Mouse (Mus musculus) hindbrain, embryonic 15.5 days (tissue): ENCODE measurements at regions not wholly inside any gene's neighbourhood (a gene's known extent, or its start where the extent isn't known, plus 50 kb on each side); places are given as distances from the start of the nearest gene placed in this dataset.

Experiments
- ATAC-seq: fragments of 200-750 bp; cut with Nextera tagmentation; 2 replicates; pipeline ENCODE4 v1.8.0; 2017; ENCODE audit warnings: low read depth, moderate number of reproducible peaks, moderate TSS enrichment; ENCODE audit not compliant: low FRiP score
- H3K27ac ChIP-seq: fragments of 300-500 bp; sonication (generic); replicated peaks from 2 replicates; pipeline ENCODE4 v1.5.1; 2015; ENCODE audit warnings: mild to moderate bottlenecking, inconsistent platforms
- H3K27me3 ChIP-seq: fragments of 300-500 bp; sonication (generic); 2 replicates; pipeline ENCODE4 v1.6.1; 2015; ENCODE audit warnings: control low read depth, inconsistent platforms
- H3K36me3 ChIP-seq: fragments of 300-500 bp; sonication (generic); 2 replicates; pipeline ENCODE4 v1.6.1; 2015; ENCODE audit warnings: control low read depth, inconsistent platforms
- H3K4me1 ChIP-seq: fragments of 300-500 bp; sonication (generic); replicated peaks from 2 replicates; pipeline ENCODE4 v1.6.1; 2015; ENCODE audit warnings: control low read depth, inconsistent platforms
- H3K4me2 ChIP-seq: fragments of 300-500 bp; sonication (generic); 2 replicates; pipeline ENCODE4 v1.6.1; 2015; ENCODE audit warnings: moderate library complexity, mild to moderate bottlenecking, inconsistent platforms
- H3K4me3 ChIP-seq: fragments of 300-500 bp; sonication (generic); 2 replicates; pipeline ENCODE4 v1.5.1; 2015; ENCODE audit warnings: mild to moderate bottlenecking, inconsistent platforms
- H3K9ac ChIP-seq: fragments of 300-500 bp; sonication (generic); 2 replicates; pipeline ENCODE4 v1.6.1; 2015; ENCODE audit warnings: inconsistent platforms
- H3K9me3 ChIP-seq: fragments of 300-500 bp; sonication (generic); 2 replicates; pipeline ENCODE4 v1.6.1; 2016; ENCODE audit warnings: control low read depth, inconsistent platforms
- WGBS: fragments of 180-500 bp; shearing (Covaris S2); methylation state at CpG from one replicate; pipeline ENCODE4 v1.1.7; 2015; 5-methylcytosine and 5-hydroxymethylcytosine counted together

DNA sequence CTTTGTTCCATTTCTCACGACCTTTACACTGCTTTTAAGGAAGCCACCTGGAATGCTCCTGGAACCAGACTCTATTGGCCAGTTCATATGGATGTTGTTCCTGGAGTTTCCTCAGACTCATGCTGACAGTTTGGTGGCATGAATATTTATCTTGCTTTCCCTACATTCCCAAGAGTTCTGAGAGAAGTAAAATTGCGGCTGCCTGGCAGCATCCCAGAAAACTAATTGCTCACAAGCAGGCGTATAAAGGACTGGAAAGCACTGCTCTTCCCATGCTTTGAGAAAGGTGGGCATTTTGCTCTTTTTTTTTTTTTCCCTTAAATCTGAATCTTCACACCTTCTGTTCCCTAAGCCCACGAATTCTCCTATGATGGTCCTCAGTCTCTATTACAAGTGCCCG is 283.7 kb upstream of the Ano5 start:
- 60% methylated on average over 5 of the region's 5 CpGs for WGBS
- no peaks in the 10 kb centered on the region for H3K9me3 ChIP-seq
- H3K27me3 ChIP-seq: no peaks in the 10 kb centered on the region

GRCm38 (mm10) chr7:51234616-51235015 is 276.2 kb upstream of the Ano5 start:
- 77% methylated on average over 4 of the region's 4 CpGs for WGBS
- no peak for ATAC-seq

More for the DNA sequence above, 283.7 kb upstream of the Ano5 start:
- H3K4me2 ChIP-seq: no peak overlapping the region
- H3K4me1 ChIP-seq: 0 out of 2 replicates have a peak, but pooled peaks cover 3% of the 10 kb centered on the region
- H3K36me3 ChIP-seq: no peaks in the 10 kb centered on the region
- H3K9ac ChIP-seq: no peak overlapping the region
- H3K4me3 ChIP-seq: no peak overlapping the region
- no peak for ATAC-seq
- no peak overlapping the region for H3K27ac ChIP-seq

DNA sequence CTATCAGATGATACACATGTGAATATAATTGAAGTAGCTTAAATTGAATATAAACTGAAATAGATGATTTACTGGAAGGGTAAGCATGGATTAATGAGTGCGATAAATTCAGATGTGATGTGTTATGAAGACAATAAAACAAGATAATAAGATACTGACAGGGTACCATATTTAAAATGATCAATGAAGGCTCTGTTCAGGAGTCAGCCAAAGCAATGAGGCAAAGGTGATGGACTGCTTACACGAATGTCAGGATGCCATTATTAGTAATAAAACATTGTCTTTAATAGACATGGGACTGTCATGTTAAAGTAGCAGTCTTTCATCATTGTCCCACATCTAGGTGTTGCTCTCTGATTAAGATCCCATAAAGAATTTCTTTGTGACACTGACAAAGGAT is 263.1 kb upstream of the Ano5 start:
- H3K4me1 ChIP-seq: no peaks in the 10 kb centered on the region
- 78% methylated on average over 2 of the region's 2 CpGs for WGBS
- H3K27me3 ChIP-seq: no peaks in the 10 kb centered on the region
- no peaks in the 10 kb centered on the region for H3K36me3 ChIP-seq
- no peak overlapping the region for H3K4me2 ChIP-seq
- H3K27ac ChIP-seq: no peak overlapping the region
- H3K9ac ChIP-seq: no peak overlapping the region
- H3K9me3 ChIP-seq: no peaks in the 10 kb centered on the region
- H3K4me3 ChIP-seq: no peak overlapping the region
- no peak for ATAC-seq

More at GRCm38 (mm10) chr7:51234616-51235015, 276.2 kb upstream of the Ano5 start:
- Histone ChIP-seq H3K4me1 (no peaks in the 10 kb centered on the region), H3K4me3 (no peak overlapping the region), H3K27me3 (no peaks in the 10 kb centered on the region), H3K36me3 (no peaks in the 10 kb centered on the region), H3K9ac (no peak overlapping the region), H3K27ac (no peak overlapping the region), H3K4me2 (no peak overlapping the region), H3K9me3 (no peaks in the 10 kb centered on the region)

GRCm38 (mm10) chr7:51254461-51254860 is 256.4 kb upstream of the Ano5 start:
- Histone ChIP-seq H3K27me3 (no peaks in the 10 kb centered on the region), H3K4me1 (no peaks in the 10 kb centered on the region), H3K27ac (no peak overlapping the region), H3K4me3 (no peak overlapping the region), H3K4me2 (no peak overlapping the region), H3K9me3 (no peaks in the 10 kb centered on the region), H3K36me3 (no peaks in the 10 kb centered on the region), H3K9ac (no peak overlapping the region)
- 61% methylated on average over 2 of the region's 2 CpGs for WGBS
- no peak for ATAC-seq

- no peaks in the 10 kb centered on the region for H3K9me3 ChIP-seq
- H3K4me1 ChIP-seq: no peaks in the 10 kb centered on the region
- ATAC-seq: no peak
- H3K4me2 ChIP-seq: no peak overlapping the region
- H3K27me3 ChIP-seq: no peaks in the 10 kb centered on the region
- H3K4me3 ChIP-seq: no peak overlapping the region
- WGBS: 46% methylated on average over 2 of the region's 2 CpGs
- no peak overlapping the region for H3K27ac ChIP-seq
- no peaks in the 10 kb centered on the region for H3K36me3 ChIP-seq
- no peak overlapping the region for H3K9ac ChIP-seq
Measured at GRCm38 (mm10) chr7:51259160-51259831, 251.5 kb upstream of the Ano5 start.

- ATAC-seq: no peak
- WGBS: 60% methylated on average over 4 of the region's 4 CpGs
Measured at GRCm38 (mm10) chr7:51264166-51264565, 246.7 kb upstream of the Ano5 start.

GRCm38 (mm10) chr7:51265896-51266295 is 244.9 kb upstream of the Ano5 start:
- Histone ChIP-seq H3K9ac (no peak overlapping the region), H3K4me3 (no peak overlapping the region), H3K4me2 (no peak overlapping the region), H3K4me1 (no peaks in the 10 kb centered on the region), H3K9me3 (no peaks in the 10 kb centered on the region), H3K36me3 (no peaks in the 10 kb centered on the region), H3K27ac (no peak overlapping the region), H3K27me3 (no peaks in the 10 kb centered on the region)
- WGBS: 71% methylated on average over 1 of the region's 1 CpGs
- no peak for ATAC-seq

More at GRCm38 (mm10) chr7:51264166-51264565, 246.7 kb upstream of the Ano5 start:
- Histone ChIP-seq H3K27me3 (no peaks in the 10 kb centered on the region), H3K9ac (no peak overlapping the region), H3K4me3 (no peak overlapping the region), H3K4me2 (no peak overlapping the region), H3K36me3 (no peaks in the 10 kb centered on the region), H3K27ac (no peak overlapping the region), H3K4me1 (no peaks in the 10 kb centered on the region), H3K9me3 (no peaks in the 10 kb centered on the region)

DNA sequence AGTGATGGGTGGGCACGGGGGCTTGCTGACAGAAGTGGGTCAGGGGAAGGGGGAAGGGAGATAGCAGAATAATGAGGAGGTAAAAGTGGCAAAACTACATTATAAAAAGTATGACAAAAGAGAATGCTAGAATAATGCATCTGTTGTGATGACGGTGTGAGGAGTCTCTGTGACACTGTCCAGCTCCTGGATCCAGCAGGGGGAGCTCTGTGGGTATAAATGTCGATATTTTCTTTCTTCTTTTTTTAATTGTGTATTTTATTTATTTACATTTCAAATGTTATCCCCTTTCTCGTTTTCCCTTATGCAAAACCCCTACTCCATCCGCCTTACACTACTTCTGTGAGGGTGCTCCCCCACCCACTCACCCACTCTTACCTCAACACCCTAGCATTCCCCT is 243.9 kb upstream of the Ano5 start:
- Histone ChIP-seq H3K27ac (no peak overlapping the region), H3K9ac (no peak overlapping the region), H3K36me3 (no peaks in the 10 kb centered on the region), H3K4me2 (no peak overlapping the region), H3K4me1 (no peaks in the 10 kb centered on the region), H3K9me3 (no peaks in the 10 kb centered on the region), H3K4me3 (no peak overlapping the region), H3K27me3 (no peaks in the 10 kb centered on the region)
- WGBS: 70% methylated on average over 5 of the region's 5 CpGs
- no peak for ATAC-seq

GRCm38 (mm10) chr7:51268743-51269142 is 242.1 kb upstream of the Ano5 start:
- no peak overlapping the region for H3K27ac ChIP-seq
- no peak overlapping the region for H3K9ac ChIP-seq
- H3K36me3 ChIP-seq: no peaks in the 10 kb centered on the region
- H3K4me3 ChIP-seq: no peak overlapping the region
- H3K9me3 ChIP-seq: no peaks in the 10 kb centered on the region
- ATAC-seq: no peak
- H3K4me1 ChIP-seq: no peaks in the 10 kb centered on the region
- H3K4me2 ChIP-seq: no peak overlapping the region
- WGBS: 28% methylated on average over 4 of the region's 4 CpGs
- no peaks in the 10 kb centered on the region for H3K27me3 ChIP-seq

DNA sequence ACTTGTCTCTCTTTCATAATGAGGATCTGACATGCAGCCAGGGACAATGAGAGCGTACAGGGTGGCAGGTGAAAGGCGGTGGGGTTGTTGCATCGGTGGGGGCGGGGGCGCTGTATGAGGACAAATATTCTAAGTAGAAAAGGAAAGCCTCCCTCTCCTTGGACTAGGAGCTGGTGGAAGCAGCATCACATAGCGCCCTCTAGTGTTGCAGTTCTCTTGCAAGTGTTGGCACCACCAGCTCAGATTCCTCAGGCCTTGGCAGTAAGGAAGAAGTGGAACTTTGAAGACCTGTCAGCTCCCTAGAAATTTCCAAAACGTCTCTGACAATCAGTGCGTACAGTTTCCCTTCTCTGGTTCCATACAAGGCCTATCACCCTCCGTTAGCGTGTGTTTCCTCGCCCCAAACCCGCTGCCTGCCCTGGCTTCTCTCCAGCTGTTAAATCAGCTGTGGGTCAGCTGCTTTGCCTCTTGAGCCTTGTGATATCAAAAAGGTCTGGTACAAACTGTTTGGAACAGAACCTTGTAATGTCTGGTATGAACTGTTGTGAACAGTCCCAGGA is 240.2 kb upstream of the Ano5 start:
- WGBS: 64% methylated on average over 12 of the region's 12 CpGs
- H3K36me3 ChIP-seq: no peaks in the 10 kb centered on the region
- no peaks in the 10 kb centered on the region for H3K4me1 ChIP-seq
- no peaks in the 10 kb centered on the region for H3K27me3 ChIP-seq
- no peak overlapping the region for H3K4me2 ChIP-seq
- H3K27ac ChIP-seq: no peak overlapping the region
- H3K9me3 ChIP-seq: no peaks in the 10 kb centered on the region
- no peak for ATAC-seq
- H3K9ac ChIP-seq: no peak overlapping the region
- H3K4me3 ChIP-seq: no peak overlapping the region

DNA sequence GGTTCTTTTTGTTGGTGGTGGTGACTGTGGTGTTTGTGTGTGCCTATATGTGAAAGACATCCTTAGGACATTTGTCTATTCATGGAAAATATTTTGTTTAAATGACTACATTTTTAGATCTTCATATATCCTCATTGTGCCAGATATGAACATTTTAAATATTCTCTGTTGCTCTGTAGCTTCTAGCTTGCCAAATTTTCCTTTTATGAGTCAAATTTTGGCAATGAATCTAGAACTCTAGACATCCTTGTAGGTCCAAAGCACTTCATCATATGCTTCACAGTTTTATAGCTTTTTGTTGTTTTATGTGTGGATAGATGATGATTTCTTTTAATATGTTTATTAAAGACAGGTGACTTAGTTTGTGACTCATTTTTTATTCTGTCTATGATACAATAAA is 229.4 kb upstream of the Ano5 start:
- Histone ChIP-seq H3K4me3 (no peak overlapping the region), H3K4me2 (no peak overlapping the region)

GRCm38 (mm10) chr7:51300238-51300637 is 210.6 kb upstream of the Ano5 start:
- no peak for ATAC-seq
- 39% methylated on average over 3 of the region's 3 CpGs for WGBS
- H3K9ac ChIP-seq: no peak overlapping the region

More for the DNA sequence above, 229.4 kb upstream of the Ano5 start:
- Histone ChIP-seq H3K27me3 (no peaks in the 10 kb centered on the region), H3K4me1 (no peaks in the 10 kb centered on the region), H3K9me3 (no peaks in the 10 kb centered on the region), H3K27ac (no peak overlapping the region), H3K9ac (no peak overlapping the region), H3K36me3 (no peaks in the 10 kb centered on the region)
- ATAC-seq: no peak

GRCm38 (mm10) chr7:51307757-51308156 is 203.1 kb upstream of the Ano5 start:
- no peaks in the 10 kb centered on the region for H3K27me3 ChIP-seq
- no peak overlapping the region for H3K4me3 ChIP-seq
- H3K27ac ChIP-seq: no peak overlapping the region
- no peaks in the 10 kb centered on the region for H3K36me3 ChIP-seq
- no peak for ATAC-seq
- H3K4me1 ChIP-seq: no peaks in the 10 kb centered on the region
- no peak overlapping the region for H3K4me2 ChIP-seq
- WGBS: 71% methylated on average over 2 of the region's 2 CpGs
- H3K9ac ChIP-seq: no peak overlapping the region
- no peaks in the 10 kb centered on the region for H3K9me3 ChIP-seq

More at GRCm38 (mm10) chr7:51300238-51300637, 210.6 kb upstream of the Ano5 start:
- H3K27me3 ChIP-seq: no peaks in the 10 kb centered on the region
- H3K36me3 ChIP-seq: no peaks in the 10 kb centered on the region
- H3K4me3 ChIP-seq: no peak overlapping the region
- no peaks in the 10 kb centered on the region for H3K4me1 ChIP-seq
- no peaks in the 10 kb centered on the region for H3K9me3 ChIP-seq
- no peak overlapping the region for H3K4me2 ChIP-seq
- H3K27ac ChIP-seq: no peak overlapping the region
